Mouse (Mus musculus): Measurements from ENCODE around the gene Arpc1a.

DNA sequence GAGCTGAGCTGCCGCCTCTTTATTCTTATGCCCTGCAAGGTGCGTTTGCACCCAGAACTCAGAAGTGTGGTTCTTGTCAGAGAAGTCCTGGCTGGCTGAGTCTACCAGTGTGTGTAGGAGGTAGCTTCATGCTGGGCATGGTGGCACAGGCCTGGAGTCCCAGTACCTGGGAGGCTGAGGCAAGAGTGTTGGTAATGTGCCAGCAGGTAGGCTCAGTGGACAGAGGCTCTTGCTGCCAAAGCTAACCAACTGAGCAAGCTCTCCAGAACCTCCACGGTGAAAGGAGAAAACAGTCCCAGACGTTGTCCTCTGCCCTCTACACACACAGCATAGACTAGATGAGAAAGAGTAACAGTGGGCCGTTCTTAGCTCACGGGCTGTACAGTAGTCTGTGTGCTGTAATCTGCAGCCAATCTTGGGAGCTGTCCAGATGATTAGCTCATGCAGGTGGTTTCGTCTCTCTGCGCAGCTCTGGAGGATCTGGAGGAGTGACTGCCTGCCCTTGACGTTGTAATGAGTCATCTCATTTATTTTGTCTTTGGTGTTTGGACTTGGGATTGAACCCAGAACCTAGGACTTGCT lies 22.2 kb downstream of the Arpc1a start:
- TF ChIP-seq CTCF (IDR thresholded peaks at IDR 0.05; ENCODE audit: low read depth, low read length) (no peak), EP300 (IDR thresholded peaks at IDR 0.05; ENCODE audit: insufficient read depth, low read depth, low read length) (no peak)

Data from ES-Bruce4 (cell line).